Mouse (Mus musculus) adrenal gland, adult 18-20 months (tissue): ENCODE measurements around the gene Enpp1. TPM values are rescaled to one million over a fixed set of nuclear protein-coding genes. Genes with fewer than 3 reads are reported as not detected.

Source experiments
- DNase-seq, 2 experiments: peaks; one replicate each; pipeline ENCODE4 v3.0.0; 2021 to 2022; ENCODE audit warnings: low spot score in 2 of 2
- long read RNA-seq, 2 experiments: library from polyadenylated mRNA; stranded (forward); transcript quantifications; one replicate each; pipeline ENCODE4 v2.0.0; 2021
- total RNA-seq, 2 experiments: library from RNA; stranded (reverse); gene quantifications; 1 replicate in 1 of 2; 2 replicates in 1 of 2; pipeline ENCODE4 v1.2.3; 2021

The Enpp1 gene
- 1 to 10 TPM; 2.4 to 2.6 TPM for total RNA-seq
- long read RNA-seq, experiment 1, full-length matches to known transcripts = 1 of 1 reads
- long read RNA-seq, experiment 1, partial matches to known transcripts = 0 of 1 reads
- long read RNA-seq, experiment 1, other reads (novel, unspliced or antisense) = 0 of 1 reads
- long read RNA-seq, experiment 2 = 0 reads

DNA sequence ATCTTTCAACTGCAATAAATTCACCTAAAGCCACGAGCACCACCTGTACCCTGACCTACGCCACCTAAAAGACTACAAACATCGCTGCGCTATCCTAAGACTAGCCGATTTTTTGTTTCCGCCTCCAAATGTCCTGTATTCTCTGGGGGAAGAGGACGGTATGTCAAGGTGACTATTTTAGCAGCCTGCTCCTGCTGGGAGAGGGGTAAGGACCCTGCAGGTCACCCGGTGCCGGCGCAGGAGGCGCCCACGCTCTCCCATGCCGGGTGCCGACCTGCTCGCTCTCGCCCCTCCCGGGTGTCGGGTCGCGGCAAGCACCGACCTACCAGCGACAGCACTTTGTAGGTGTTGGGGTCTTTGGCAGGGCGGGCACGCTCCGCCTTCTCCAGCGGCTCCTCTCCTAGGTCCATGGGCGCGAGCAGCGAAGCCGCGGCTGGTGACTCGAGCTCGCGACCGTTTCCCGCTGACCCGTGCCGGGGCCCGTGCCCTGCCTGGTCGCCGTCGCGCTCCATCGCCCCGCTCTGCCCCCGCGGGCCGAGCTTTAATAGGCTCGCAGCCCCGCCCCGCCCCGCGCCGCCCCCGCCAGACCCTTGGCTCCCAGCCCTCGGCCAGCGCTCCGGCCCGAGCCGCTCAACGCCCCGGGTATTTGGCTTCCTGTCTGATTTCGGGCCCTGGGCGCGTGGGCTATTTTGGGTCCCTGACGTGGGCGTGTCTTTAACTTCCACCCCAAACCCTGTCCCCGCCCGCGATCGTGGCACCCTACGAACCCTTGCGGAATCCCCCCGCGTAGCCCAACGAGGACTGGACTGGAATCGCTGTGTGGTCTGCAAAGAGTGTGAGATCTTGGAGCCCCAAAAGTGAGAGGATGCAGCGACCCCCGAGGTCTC is at the start of gene Enpp1:
Enpp1 (minus strand) TSS at position 680 of the 887 bp plus-strand sequence.
- peak; percentile 49 to 66 for DNase-seq

DNA sequence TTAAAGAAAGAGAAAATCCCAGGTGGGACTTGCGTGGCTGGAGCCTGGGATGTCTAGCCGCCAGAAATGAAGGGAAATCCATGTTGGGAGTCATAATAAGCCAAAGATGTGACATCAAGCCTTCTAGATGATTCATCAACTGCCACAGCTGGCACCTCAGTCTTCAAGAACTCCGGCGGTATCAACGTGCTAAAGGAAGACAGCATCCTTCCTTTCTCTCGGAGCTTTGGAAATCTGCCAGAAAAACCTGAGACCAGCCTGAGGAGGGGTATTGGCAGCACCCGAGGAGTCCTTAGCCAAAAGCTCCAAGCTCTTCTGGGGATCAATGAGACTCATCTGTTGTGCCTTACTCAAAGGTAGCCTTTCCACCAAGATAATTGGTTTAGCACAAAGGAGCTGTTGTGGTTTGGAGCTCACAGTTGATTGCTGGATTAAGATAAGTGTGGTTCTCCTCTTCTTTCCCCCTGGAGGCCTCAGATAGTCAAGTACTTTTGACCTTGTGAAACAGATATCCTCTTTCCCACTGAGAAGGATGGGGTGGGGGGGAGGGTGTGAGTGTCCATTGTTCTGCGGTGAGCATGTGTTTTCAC is 46.5 kb upstream of the Enpp1 start:
- DNase-seq = no peak

DNA sequence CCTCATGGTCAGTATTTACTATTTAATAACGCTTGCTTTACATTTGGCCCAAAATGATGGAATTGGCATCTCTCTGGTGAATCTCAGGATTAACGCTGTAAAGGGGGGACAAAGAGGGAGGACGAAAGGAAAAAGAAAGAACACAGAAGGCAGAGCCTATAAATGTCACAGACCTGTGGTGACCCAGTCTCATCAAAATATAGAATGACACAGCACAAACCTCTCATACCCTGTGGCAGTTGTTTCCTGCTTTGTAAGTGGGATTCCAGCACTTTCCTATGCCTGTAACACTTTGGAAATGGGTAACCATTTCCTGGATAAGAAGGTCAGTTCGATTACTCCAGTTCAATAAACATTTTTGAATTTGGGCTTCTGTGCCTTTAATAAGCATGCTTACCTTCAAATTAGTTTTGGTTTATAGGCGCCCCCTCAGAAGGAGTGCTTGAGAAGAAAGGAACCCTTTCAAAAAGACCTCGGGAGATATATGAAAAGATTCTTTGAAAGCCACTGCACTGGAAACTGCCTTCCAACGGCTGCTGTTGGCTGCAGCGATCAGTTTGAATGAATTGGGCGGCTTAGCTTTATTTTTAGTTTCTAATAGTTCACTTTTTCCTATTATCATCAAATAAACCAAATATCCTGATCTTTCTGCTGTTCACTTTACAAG is 43.0 kb upstream of the Enpp1 start:
- DNase-seq = no peak

DNA sequence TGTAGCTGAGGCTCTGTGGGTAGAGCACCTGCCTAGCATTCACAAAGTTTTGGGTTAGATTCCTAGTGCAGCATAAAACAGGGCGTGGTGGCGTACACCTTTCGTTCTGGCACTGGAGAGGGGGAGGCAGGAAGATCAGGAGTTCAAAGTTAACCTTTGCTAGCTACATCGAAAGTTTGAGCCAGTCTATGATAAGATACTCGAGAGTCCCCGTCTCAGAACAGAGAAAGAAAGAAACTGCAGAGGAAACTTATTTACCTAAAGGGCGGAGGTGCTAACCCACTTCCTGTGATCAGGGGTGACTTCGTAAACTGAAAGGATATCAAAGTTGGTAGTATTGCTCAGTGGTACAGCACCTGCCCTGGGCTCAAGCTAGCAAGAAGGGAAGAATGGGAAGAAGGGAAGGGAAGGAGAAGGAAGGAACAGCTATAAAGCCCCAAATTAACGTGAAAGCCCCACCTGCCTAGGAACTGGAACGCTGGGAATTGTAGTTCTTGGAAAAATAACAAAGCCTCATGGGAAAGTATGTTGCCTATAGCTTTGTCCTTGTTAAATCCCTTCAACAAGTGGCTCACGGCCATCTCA is 42.4 kb upstream of the Enpp1 start:
- no peak for DNase-seq

DNA sequence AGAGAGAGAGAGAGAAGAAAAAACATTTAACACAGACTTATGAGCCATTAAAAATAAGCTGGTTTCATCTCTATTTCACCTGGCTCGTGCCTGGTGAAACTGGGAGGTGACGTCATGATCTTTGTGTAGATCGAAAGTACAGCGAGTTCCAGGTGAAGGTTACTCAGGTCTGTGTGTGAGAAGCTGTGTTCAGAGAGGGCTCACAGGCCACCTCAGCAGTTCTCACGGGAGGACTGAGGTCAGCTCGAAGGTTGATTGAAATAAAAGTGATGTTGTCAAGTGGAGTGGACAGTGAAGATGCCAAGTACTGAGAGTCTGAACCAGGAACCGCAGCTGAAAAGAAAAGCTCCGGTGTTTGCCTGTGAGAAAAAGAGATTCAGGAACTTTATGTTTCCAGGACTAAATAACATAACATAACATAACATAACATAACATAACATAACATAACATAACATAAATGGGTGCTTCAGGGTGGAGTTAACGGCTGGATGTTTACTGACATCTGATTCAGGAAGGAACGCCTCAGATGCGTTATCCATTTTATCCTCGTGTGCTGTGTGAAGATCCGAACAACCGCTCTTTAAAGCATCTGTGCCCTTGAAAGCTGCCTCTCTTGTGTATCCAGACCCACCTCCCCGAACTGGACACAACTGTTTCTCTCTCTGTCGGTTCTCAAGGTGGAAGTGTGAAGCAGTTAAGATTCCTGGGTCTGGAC is 41.7 kb upstream of the Enpp1 start:
- no peak for DNase-seq

DNA sequence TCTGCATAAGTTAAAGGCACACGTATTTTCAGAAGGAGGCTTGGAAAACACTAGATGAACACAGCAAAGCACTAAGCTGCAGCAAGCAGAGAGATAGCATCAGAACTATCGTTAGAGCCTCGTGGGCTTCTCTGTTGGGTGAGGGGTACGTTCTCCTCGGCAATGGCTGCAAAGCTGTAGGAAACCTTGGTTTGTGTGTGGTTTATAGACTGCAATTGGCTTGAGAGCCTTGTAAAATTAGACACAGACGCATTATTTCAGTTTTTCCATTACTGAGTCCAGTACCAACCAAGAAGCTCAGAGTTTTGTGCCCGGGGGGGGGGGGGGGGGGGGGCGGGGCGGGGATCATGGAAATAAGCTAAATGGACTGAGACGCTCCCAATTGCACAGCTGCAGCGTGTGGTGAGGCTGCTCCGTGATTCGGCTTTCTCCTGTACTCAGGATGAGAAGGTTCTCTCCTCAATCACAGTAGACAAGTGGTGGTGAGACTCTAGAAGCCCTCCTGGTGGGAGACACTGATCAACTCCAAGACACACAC is 31.1 kb upstream of the Enpp1 start:
- DNase-seq = no peak

DNA sequence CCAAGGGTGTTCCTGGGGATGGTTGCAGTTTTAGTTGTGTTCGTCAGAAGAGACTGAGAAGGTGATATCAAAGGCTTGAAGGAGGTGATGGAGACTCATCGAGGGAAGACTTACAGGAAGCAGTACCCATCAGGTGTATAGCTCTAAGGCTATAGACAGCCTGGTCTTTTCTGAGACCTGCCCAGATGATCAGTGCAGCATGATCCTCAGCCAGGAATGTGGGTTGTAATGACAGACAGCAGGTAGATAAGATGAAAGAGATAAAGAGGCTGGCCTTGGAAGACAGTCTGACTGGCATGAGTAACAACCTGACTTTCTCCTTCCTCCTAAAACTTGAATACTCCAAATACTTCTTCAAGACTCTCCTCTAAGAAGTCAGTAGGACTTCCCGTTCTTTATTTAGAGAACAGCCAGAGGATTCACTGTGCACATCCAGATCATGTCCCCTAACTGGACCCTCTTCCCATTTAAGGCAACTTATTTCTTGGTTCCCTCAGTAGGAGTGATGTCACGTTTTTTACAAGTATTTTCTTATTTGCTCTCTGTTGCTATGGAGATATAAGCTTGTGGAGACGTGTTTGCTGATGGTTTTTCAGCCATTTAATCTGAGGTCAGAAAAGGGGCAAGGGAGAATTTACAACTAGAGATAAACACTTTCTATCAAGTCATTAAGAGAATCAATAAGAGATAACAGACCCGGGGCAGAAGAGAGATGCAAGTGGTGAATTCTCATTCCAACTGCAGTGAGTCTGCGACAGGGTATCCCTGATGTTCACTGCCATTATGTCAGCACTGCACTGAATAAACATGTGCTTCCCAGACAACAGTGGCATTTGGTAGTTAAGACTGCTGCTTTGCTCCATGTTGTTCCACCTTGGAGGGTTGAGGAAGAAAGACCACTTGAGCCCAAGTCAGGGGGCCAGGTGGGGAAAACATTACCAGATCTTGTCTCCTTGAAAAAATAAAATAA is 29.6 kb upstream of the Enpp1 start:
- no peak for DNase-seq

DNA sequence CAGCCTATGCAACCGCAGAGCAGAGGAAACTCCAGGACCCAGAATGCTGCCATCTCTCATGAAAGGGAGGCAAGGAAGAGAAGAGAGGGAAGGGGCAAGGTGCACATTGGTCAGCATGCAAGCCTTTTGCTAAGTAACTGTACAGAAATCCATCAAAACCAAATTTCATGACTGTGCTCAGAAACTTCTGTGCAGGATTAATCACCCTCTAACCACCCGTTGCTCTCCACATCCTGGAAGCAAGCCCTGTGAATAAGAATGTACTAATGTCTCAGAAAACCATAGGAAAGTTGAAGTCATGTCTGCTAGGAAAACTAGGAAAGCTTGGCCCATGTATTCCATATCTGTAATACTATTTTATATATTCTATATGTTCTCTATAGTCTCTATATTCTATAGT is 27.2 kb upstream of the Enpp1 start:
- no peak for DNase-seq

DNA sequence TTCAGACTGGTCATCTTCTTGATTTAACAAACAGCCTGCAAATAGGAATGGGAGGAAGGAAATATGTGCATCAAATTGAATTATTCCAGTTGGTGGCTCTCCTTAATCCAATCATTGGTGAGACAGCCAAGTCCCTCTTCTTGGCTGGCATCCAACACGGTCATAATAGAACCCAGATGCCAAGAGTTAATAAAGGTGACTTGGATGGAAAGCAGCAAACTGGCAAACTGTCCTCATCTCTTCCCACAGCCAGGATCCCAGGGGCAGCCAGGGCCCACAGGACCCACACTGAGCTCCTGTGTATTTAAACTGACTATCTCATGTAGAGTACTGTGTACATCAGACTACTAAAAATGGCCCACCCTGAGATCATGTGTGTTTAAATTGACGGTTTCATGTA is 26.5 kb upstream of the Enpp1 start:
- DNase-seq = no peak

DNA sequence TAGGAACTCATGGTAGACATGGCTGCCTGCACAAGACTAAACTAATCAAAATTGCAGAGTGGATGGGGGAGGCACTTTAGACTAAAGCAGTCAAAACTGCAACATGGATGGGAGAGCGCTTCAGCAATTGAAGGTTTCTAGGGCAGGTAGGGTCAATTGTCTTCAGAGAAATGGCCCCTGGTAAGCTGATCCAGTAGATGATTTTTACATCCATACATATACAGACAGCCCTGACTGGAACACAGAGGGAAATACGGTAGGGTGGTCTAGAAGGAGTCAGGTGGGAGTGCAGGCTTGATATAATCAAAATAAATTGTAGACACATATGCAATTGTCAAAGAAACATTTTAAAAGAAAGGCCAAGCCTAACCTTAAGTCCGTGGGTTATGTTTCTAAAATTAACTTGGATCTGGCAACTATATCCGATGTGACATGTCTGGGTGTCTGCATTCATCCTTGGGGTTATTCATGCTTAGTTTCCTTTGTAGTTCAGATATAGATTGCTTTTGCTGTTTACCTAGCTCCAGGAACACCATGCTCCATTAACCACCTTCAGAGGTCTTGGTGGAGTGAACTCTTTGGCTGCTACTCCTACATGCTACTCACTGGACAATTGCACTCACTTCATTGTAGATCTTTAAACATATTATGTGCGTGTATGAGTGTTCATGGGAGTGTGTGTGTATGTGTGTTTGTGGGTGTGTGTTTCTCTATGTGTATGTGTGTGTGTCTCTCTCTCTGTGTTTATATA is 23.2 kb upstream of the Enpp1 start:
- no peak for DNase-seq

DNA sequence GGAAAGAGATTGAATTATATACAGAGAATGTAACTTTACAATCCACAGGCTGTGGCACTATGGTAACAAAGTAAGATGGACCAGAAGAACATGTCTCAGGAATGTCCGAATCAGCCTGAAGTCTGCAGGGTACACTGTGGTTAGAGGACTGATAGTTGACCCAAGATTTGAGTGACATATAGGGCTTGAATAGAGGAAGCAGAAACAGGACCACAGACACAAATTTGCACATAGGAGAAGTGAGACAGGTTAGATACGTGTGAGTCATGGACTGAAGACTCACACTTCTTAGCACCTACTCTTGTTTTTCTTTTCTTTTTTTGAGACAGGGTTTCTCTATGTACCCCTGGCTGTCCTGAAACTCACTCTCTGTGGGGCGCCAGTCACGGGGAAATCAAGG is 15.5 kb upstream of the Enpp1 start:
- no peak for DNase-seq

DNA sequence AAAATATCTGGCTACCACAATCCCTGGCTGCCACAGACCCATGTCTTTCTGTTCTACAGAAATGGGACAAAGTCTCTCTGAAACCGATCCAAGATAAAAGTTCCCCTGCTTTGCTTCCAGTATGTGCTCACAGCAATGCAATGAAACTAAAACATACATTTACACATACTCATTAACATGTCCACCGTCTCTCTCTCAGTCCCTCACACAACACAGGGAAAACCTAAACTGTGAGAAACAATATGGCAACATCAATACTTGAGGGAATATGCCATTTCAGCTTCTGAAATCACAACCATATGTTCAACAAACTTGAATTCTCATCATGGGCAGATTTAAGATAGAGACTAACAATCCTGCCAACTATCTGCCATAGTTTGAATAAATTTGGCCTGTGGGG is 13.2 kb upstream of the Enpp1 start:
- no peak for DNase-seq

DNA sequence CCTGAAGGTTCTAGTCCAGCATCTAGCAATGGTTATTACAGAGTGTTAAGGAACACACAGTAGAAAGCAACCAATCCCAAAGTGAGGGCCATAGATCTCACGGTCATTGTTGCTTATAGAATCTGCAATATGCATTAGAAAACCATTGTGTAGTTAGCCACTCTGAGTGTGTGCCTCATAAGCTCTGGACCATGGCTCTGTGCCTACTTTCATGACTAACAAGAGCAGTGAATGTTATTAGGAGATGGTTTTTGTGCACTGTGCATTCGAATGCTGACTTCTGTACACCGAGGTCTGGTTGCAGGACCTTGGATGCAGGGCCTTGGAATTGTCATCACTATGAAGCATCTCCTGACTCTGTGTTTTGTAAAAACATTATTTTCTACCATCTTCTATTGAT is 9.9 kb upstream of the Enpp1 start:
- DNase-seq = no peak

DNA sequence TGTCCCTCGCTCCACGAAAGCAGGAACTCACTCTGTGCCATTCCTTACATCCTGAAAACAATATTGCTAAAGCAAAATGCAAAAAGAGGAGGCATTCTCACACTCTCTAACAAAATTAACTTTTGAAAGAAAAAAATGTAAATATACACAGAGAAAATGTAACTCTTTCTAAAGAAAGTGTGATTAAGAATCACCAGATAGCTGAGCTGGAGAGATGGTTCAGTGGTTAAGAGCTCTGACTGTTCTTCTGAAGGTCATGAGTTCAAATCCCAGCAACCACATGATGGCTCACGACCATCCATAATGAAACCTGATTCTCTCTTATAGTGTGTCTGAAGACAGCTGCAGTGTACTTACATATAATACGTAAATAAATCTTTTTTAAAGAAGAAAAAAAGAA is 7.4 kb upstream of the Enpp1 start:
- no peak for DNase-seq

DNA sequence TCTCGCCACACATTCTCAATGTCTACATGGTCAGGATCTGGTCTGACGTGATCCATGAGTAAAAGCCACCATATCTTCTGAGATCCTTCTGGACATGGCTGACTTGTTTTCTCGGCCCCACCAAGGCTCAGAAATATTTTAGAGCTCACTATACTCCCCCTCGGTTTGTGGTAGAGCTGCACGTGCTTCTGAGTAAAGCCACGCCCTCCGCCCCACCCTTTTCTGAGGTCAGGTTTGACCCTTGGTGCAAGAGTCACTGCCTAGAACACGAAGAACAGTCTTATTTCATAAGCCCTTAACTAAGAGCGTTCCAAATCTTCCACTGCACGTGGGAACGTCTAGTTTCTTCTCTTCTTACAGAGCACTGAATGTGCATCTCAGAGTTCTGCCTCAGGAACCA is 6.8 kb upstream of the Enpp1 start:
- DNase-seq = no peak

DNA sequence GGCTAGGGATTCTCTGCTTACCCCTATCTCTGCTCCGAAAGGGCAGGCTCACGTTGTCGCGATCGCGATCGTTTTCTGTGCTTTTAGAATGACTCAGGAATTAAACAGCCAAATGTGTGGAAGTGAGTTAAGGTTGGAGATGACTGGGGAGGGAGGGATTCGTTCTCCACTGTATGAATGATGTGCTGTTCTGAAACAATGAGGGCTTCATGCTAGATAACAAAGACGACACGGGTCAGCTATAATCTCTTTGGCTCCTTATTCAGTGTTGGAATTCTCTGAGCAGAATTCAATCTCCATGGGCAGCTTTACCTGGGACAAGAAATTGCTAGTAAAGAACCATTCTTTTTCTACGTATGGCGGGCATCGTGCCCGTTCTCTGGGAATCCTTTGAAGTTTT is 6.1 kb upstream of the Enpp1 start:
- no peak for DNase-seq

DNA sequence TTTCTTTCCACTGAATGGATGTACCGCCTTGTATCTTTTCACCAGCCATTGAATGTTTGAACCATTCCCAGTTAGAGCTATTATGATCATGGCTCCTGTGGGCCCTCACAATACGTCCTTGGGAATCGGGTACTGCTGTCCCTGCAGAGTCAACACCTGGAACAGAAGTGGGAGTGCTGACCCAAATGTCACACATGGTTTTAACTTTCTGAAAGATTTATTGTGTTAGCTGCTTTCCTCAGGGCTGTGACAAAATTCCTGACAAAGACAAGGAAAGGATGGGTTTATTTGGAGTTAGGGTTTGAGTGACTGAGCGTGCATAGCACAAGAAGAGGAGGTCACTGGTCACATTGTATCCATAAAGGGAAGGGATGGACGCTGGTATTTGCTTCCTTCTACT is 4.3 kb upstream of the Enpp1 start:
- no peak for DNase-seq

DNA sequence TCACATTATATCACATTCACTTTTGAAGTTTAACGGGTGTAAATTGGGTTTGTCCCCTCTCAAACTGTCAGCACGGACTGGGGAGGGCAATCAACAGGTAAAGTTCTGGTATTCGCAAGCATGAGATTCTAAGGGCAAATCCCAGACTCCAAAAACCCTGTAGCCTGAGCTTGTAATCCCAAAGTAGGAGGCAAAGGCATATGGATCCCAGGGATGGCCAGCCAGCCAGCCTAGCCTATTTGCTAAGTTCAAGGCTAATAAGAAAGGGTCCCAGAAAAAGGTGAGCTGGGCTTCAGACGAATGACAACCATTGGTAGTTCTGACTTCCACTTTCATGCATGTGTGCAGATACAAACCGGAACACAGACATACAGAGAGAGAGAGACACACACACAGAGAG is 942 bp upstream of the Enpp1 start:
- no peak for DNase-seq

DNA sequence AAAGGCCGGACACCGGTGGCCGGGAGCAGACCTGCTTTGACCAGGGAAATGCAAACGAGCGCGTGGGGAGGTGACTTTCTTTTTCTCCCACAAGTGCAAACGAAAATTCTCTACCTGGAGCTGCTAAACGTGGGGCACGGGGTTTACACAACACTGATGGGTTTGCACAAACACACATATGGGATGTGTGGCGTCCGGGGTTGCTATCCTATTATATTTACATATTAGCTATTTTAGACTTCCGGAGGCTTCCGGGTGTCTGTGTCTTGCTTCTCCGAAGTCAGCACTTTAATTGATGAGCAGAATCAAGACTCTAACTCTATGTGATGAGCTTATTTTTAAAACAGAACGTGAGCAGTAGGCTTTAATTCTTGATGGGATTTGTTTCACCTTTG is 405 bp upstream of the Enpp1 start:
- DNase-seq = no peak
